Mouse (Mus musculus) hindbrain, embryonic 10.5 days (tissue): Measurements from ENCODE around the gene Wfdc6b. TPM values are rescaled to one million over a fixed set of nuclear protein-coding genes. Genes with fewer than 3 reads are reported as not detected.
"Not testable (repeated sequence)": the region's sequence is repeated elsewhere in the genome, so short reads cannot be mapped to it uniquely, and the experiment has no call there.

Experiments used
- DNase-seq: peaks from one replicate; pipeline ENCODE4 v3.0.0-alpha.2; 2017; ENCODE audit warnings: low spot score
- H3K27ac ChIP-seq: fragments of 300-500 bp; sonication (generic); 2 replicates; pipeline ENCODE4 v1.5.1; 2016; ENCODE audit warnings: mild to moderate bottlenecking, moderate library complexity
- H3K27me3 ChIP-seq: fragments of 300-500 bp; sonication (generic); 2 replicates; pipeline ENCODE4 v1.6.1; 2016; ENCODE audit warnings: mild to moderate bottlenecking; ENCODE audit not compliant: poor library complexity, insufficient read depth, severe bottlenecking
- H3K36me3 ChIP-seq: fragments of 300-500 bp; sonication (generic); 2 replicates; pipeline ENCODE4 v1.6.1; 2016; ENCODE audit warnings: mild to moderate bottlenecking, moderate library complexity
- H3K4me1 ChIP-seq: fragments of 300-500 bp; sonication (generic); replicated peaks from 2 replicates; pipeline ENCODE4 v1.6.1; 2016; ENCODE audit warnings: mild to moderate bottlenecking
- H3K4me3 ChIP-seq: fragments of 300-500 bp; sonication (generic); 2 replicates; pipeline ENCODE4 v1.5.1; 2016; ENCODE audit warnings: mild to moderate bottlenecking, moderate library complexity
- H3K9me3 ChIP-seq: fragments of 300-500 bp; sonication (generic); 2 replicates; pipeline ENCODE4 v1.6.1; 2016; ENCODE audit warnings: mild to moderate bottlenecking, moderate library complexity
- WGBS: fragments of 180-500 bp; shearing (Covaris S2); methylation state at CpG from one replicate; pipeline ENCODE4 v1.1.7; 2016; 5-methylcytosine and 5-hydroxymethylcytosine counted together
- polyA plus RNA-seq: library from polyadenylated mRNA; unstranded; fragments of >200 nt; fragmentation: Nextera tagmentation; extraction: Ambion mirVana; gene quantifications from 2 replicates; pipeline ENCODE4 v1.2.1, GENCODE M21; 2016

The Wfdc6b gene
- polyA plus RNA-seq, result not detected in 2 replicates

- H3K36me3 ChIP-seq, H3K4me3 ChIP-seq, H3K9me3 ChIP-seq, H3K4me1 ChIP-seq, H3K27me3 ChIP-seq, H3K27ac ChIP-seq, DNase-seq: not testable (repeated sequence)
- WGBS, result 75% methylated on average over 8 of the region's 8 CpGs
Measured at GRCm38 (mm10) chr2:164613471-164613870, at the start of gene Wfdc6b, which contains the start of gene Wfdc8. Gene Wfdc6b, plus strand, starts transcription at chr2:164613522. Gene Wfdc8, minus strand, starts transcription at chr2:164613626.

DNA sequence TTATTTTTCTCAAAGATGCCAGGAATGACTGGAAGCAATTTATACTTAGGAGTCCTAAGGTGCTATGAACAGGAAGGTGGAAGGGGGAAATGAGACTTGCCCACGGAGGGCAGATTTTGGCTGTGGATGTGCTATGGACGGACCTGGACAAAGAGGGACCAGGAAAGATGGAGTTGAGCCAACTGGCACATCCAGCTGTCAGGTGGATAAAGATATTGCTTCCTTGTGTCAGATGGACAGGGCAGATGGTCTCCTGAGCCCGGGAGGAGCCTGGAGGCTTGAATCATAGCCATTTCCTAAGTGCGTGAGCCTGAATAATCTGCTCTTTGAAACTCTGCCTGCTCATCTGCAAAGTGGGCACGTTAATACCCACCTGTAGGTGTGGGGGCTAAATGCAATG is 49.0 kb upstream of the Wfdc6b start:
- Histone ChIP-seq H3K4me3 (peak overlapping the region; percentile 69; the same call in 1 of the 2 replicates), H3K9me3 (peaks cover 5% of the 10 kb centered on the region; the same call in 1 of the 2 replicates), H3K36me3 (peaks cover 13% of the 10 kb centered on the region), H3K4me1 (peaks cover 24% of the 10 kb centered on the region), H3K27ac (0 out of 2 replicates have a peak overlapping the region, but pooled peaks have one; percentile 91), H3K27me3 (peaks cover 24% of the 10 kb centered on the region)
- whole genome bisulfite sequencing, result 80% methylated on average over 5 of the region's 5 CpGs
- no peak for DNase-seq

GRCm38 (mm10) chr2:164566997-164567396 is 46.3 kb upstream of the Wfdc6b start:
- DNase-seq, result no peak
- Histone ChIP-seq H3K4me3 (no peak overlapping the region), H3K27me3 (peaks cover 11% of the 10 kb centered on the region), H3K4me1 (peaks cover 24% of the 10 kb centered on the region), H3K9me3 (peaks cover 5% of the 10 kb centered on the region; the same call in 1 of the 2 replicates), H3K27ac (no peak overlapping the region), H3K36me3 (peaks cover 13% of the 10 kb centered on the region)
- WGBS, result 86% methylated on average over 2 of the region's 2 CpGs

DNA sequence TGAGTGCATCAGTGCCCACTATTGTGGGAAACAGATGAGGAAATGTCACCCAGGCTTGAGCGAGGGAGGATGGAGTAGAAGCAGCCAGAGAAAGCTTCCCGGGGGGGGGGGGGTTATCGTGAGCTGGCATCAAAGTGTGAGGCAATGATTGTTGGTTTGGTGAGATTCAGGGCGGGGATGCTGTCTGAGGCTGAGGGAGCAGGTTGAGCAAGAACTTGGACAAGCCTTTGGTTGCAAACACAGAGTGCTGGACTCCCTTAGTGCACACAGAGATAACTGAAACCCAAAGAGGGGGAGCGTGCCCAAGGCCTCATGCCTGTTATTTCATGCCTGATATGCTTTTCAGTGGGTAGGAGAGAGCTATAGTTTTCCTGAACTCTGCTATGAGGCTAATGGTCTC is 45.9 kb upstream of the Wfdc6b start:
- H3K4me3 ChIP-seq, result no peak overlapping the region
- peaks cover 5% of the 10 kb centered on the region; the same call in 1 of the 2 replicates for H3K9me3 ChIP-seq
- 89% methylated on average over 5 of the region's 5 CpGs for WGBS
- H3K4me1 ChIP-seq, result peaks cover 21% of the 10 kb centered on the region
- peaks cover 6% of the 10 kb centered on the region for H3K27me3 ChIP-seq
- no peak for DNase-seq
- no peak overlapping the region for H3K27ac ChIP-seq
- H3K36me3 ChIP-seq, result peaks cover 13% of the 10 kb centered on the region

DNA sequence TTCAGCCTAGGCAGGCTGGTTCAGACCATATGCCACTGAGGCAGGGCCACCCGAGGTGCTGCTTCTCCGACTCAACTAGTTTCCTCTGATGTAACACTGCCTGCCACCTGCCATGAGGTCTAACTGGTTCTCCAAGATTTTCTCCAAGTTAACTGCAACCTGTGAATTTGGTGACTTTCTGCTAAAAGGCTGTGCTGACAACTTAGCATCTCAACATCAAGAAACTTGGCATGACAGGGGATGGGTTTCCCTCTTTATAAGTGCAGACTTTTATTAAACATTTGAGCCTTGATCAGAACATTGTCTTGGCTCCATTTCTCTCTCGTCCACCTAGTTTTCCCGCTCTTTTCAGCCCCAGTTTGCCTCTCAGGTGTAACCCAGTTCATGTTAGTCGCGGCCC is 40.0 kb upstream of the Wfdc6b start, which contains the start of gene Spint3:
TSS of gene Spint3 (minus strand) at position 101 of the 400 bp plus-strand sequence.
- H3K4me3 ChIP-seq, H3K9me3 ChIP-seq, H3K4me1 ChIP-seq, H3K27ac ChIP-seq, DNase-seq, H3K36me3 ChIP-seq, H3K27me3 ChIP-seq: not testable (repeated sequence)
- 90% methylated on average over 6 of the region's 6 CpGs for WGBS

GRCm38 (mm10) chr2:164585025-164585725 is 28.1 kb upstream of the Wfdc6b start, which contains the start of gene Wfdc6a:
Gene Wfdc6a, minus strand, starts transcription at chr2:164585447.
- not testable (repeated sequence) for H3K9me3 ChIP-seq, H3K36me3 ChIP-seq, H3K4me3 ChIP-seq, H3K27me3 ChIP-seq, H3K27ac ChIP-seq, DNase-seq
- 80% methylated on average over 13 of the region's 13 CpGs for WGBS
- peaks cover 11% of the 10 kb centered on the region for H3K4me1 ChIP-seq

DNA sequence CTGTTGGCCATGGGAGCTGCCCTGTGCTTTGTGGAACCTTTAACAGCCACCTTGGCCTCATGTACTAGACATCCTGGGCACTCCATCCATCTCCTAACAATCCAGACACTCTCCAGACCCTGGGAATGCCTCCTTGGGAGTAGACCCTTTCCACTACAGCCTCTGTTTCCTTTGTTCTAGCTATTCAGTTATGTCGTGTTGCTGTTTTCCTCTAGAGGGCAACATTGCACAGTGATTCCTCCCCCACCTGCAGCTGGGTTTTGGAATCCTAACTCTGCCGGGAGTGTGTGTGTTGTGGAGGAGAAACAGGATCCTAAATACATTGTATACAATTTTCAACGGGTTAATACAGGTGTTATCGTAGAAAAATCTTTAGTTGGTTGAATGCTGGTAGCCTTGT is 21.3 kb upstream of the Wfdc6b start:
- WGBS, result 8% methylated on average over 4 of the region's 4 CpGs
- H3K36me3 ChIP-seq, result no peaks in the 10 kb centered on the region
- DNase-seq, result peak; percentile 55
- peak overlapping the region; percentile 64 for H3K27ac ChIP-seq
- no peaks in the 10 kb centered on the region for H3K9me3 ChIP-seq
- H3K4me1 ChIP-seq, result no peaks in the 10 kb centered on the region
- H3K27me3 ChIP-seq, result no peaks in the 10 kb centered on the region
- H3K4me3 ChIP-seq, result no peak overlapping the region

GRCm38 (mm10) chr2:164593494-164593893 is 19.8 kb upstream of the Wfdc6b start, which contains the start of gene Eppin:
Gene Eppin, minus strand, starts transcription at chr2:164593594.
- no peak within 1 kb of the TSS for H3K27ac ChIP-seq
- no peaks in the 10 kb centered on the region for H3K27me3 ChIP-seq
- H3K9me3 ChIP-seq, result no peaks in the 10 kb centered on the region
- WGBS, result 82% methylated on average over 4 of the region's 4 CpGs
- H3K4me3 ChIP-seq, result no peak within 1 kb of the TSS
- H3K4me1 ChIP-seq, result no peaks in the 10 kb centered on the region
- no peak for DNase-seq
- no peaks in the 10 kb centered on the region for H3K36me3 ChIP-seq

GRCm38 (mm10) chr2:164600179-164600578 is 13.1 kb upstream of the Wfdc6b start:
- Histone ChIP-seq H3K27ac (no peak overlapping the region), H3K9me3 (0 out of 2 replicates have a peak, but pooled peaks cover 4% of the 10 kb centered on the region), H3K4me3 (no peak overlapping the region), H3K27me3 (no peaks in the 10 kb centered on the region), H3K36me3 (no peaks in the 10 kb centered on the region), H3K4me1 (no peaks in the 10 kb centered on the region)
- no peak for DNase-seq
- 66% methylated on average over 3 of the region's 3 CpGs for WGBS

DNA sequence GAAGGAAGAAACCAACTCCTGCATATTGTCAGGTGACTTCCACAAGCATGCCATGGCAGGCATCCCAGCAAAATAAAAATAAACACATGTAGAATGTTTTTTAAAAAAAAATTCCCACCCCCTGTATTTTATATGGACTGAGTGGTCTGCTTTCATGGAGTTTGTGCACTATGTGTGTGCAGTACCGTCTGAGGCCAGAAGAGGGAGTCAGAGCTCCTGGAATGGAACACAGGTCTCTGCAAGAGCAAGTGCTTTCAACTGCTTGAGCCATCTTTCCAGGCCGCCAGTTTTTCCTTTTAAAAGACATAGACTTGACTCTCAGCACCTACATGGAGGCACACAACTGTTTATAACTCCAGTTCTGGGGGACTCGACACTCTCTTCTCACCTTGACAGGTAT is 9.8 kb upstream of the Wfdc6b start:
- H3K4me3 ChIP-seq, result no peak overlapping the region

DNA sequence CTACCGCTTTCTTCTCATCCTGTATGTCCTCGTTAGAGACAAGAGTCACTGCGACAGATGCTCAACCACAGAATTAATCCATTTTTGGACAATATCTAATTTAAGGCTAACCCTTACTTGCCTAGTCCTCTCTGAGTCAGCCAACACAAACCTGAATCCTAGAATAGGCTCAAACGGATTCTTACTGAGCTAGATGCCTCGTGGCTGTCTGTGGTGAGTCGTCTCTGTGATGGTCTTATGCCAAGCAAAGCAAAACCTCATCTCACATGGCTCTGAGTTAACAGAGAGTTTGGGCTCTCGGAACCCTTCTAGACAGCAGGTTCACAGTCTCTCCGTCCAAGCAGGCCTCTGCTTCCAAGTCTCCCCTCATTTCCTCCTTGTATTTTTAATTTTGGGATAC is 8.9 kb upstream of the Wfdc6b start:
- no peaks in the 10 kb centered on the region for H3K27me3 ChIP-seq

More for the DNA sequence above, 9.8 kb upstream of the Wfdc6b start:
- no peaks in the 10 kb centered on the region for H3K36me3 ChIP-seq
- 89% methylated on average over 3 of the region's 3 CpGs for WGBS
- H3K9me3 ChIP-seq, result 0 out of 2 replicates have a peak, but pooled peaks cover 4% of the 10 kb centered on the region
- DNase-seq, result no peak
- no peaks in the 10 kb centered on the region for H3K27me3 ChIP-seq
- no peaks in the 10 kb centered on the region for H3K4me1 ChIP-seq
- H3K27ac ChIP-seq, result no peak overlapping the region

GRCm38 (mm10) chr2:164608781-164609180 is 4.5 kb upstream of the Wfdc6b start:
- H3K36me3 ChIP-seq, result no peaks in the 10 kb centered on the region
- no peaks in the 10 kb centered on the region for H3K9me3 ChIP-seq
- no peaks in the 10 kb centered on the region for H3K27me3 ChIP-seq
- no peaks in the 10 kb centered on the region for H3K4me1 ChIP-seq
- DNase-seq, result no peak
- 84% methylated on average over 6 of the region's 6 CpGs for WGBS
- H3K4me3 ChIP-seq, result no peak overlapping the region
- H3K27ac ChIP-seq, result no peak overlapping the region

More for the DNA sequence above, 8.9 kb upstream of the Wfdc6b start:
- no peaks in the 10 kb centered on the region for H3K36me3 ChIP-seq
- H3K4me1 ChIP-seq, result no peaks in the 10 kb centered on the region
- DNase-seq, result no peak
- H3K9me3 ChIP-seq, result 0 out of 2 replicates have a peak, but pooled peaks cover 4% of the 10 kb centered on the region
- no peak overlapping the region for H3K27ac ChIP-seq
- WGBS, result 92% methylated on average over 8 of the region's 8 CpGs
- H3K4me3 ChIP-seq, result no peak overlapping the region

GRCm38 (mm10) chr2:164615386-164615785 is 2.1 kb downstream of the Wfdc6b start:
- DNase-seq, result no peak
- no peaks in the 10 kb centered on the region for H3K4me1 ChIP-seq
- no peaks in the 10 kb centered on the region for H3K27me3 ChIP-seq
- no peaks in the 10 kb centered on the region for H3K9me3 ChIP-seq
- 91% methylated on average over 3 of the region's 3 CpGs for WGBS
- H3K36me3 ChIP-seq, result no peaks in the 10 kb centered on the region
- no peak overlapping the region for H3K27ac ChIP-seq
- H3K4me3 ChIP-seq, result no peak overlapping the region
